Mouse (Mus musculus): ENCODE measurements around the gene Metap1d.

- TF ChIP-seq CTCF (IDR thresholded peaks at IDR 0.05; ENCODE audit: low read depth) = no peak
- TF ChIP-seq EP300 (IDR thresholded peaks at IDR 0.05; ENCODE audit: low read depth) = no peak
Observed at GRCm38 (mm10) chr2:71530391-71531123, 77.5 kb downstream of the Metap1d start.
